Mouse (Mus musculus) left cerebral cortex, postnatal 36 days (tissue): ENCODE data around the gene Abcc4. TPM values are rescaled to one million over a fixed set of nuclear protein-coding genes. Genes with fewer than 3 reads are reported as not detected.
A peak's percentile ranks its signal among the peaks of the same experiment; 100 is the strongest.

Experiments used
- DNase-seq, 2 experiments: peaks; one replicate each; pipeline ENCODE4 v3.0.0; 2021 to 2022; ENCODE audit warnings: low spot score in 2 of 2, mixed read lengths in 1 of 2
- intact Hi-C: fragments of 180-260 bp; cut with DNase I; formaldehyde crosslinking; loops from one replicate; pipeline ENCODE4 v1.15.1; 2025
- total RNA-seq, 2 experiments: library from RNA; stranded (reverse); gene quantifications; 2 replicates each; pipeline ENCODE4 v1.2.3; 2021

The Abcc4 gene
- total RNA-seq, 2 experiments from 2014 or later = 8.4 to 13.6 TPM

DNA sequence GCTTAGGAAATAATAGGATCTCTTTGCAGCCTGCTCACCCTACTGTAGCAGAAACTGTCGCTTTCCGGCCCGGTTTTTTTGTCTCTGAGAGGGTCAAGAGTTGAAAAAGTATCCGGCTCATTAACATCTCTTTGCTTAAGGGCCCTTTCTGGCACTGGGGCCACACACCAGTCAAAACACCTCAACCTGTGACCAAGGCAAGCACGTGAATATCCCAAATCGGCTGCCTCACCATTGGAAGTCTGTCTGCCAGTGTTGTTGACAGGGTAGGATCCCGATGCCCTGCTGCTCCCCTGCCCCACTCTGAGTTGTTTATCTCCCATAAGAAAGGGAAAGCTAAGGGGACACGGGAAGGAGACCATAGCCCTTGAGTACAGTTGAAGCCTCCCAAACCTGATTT is 7.8 kb upstream of the Abcc4 start:
- no peak for DNase-seq
- intact Hi-C loops = no loop called here

DNA sequence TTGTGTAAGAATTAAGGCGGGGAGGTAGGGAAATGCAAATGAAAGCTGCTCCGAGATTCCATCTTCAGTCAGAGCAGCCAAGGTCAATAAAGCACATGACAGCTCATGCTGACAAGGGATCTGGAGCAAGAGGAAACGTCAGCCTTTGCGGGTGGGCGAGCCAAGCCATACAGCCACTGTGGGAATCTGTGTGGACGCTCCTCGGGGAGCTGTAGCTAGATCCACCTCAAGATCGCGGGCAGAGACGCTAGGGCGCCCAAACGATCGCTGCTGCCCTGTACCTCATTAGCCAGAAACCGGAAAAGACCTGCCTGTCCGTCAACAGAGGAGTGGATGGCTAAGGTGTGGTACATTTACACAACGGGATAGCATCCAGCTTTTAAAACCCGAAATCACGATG is 7.4 kb upstream of the Abcc4 start:
- DNase-seq = no peak
- intact Hi-C loops = no loop called here

DNA sequence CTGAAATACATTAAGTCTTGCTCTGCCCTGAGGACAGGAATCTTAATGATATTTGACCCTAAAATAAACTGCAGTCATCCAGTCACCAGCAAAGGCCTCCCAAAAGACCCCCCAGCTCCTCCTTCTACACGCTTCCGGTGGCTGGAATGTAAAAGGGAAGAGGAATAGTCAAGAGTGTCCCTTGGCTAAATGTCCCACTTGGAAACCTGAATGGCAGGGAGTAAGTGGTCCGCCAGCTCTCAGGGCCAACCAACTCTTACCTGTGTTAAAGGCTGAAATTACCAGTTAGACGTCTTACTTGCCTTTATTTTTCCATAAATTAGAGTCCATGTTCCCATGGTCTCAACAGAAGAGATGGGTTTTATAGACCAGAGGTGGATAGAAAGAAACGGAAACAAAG is 6.9 kb upstream of the Abcc4 start:
- DNase-seq = no peak
- intact Hi-C loops = no loop called here

DNA sequence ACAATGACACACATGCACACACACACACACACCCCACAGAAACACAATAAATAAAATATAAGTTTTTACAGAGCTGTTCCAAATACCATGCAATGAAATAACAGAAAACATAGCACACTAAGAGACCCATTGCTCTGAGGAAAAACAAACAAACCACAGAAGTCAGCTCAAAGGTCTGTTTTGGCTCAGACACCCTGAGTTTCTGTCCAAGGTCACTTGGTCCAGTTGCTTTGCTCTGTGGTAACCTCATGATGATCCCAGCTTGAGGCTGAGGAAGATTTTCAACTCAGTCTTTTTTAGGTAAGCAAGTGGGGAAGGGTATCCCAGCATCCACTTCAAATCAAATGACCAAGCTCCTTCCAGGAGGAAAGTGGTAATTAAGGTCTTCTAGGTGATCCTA is 4.9 kb upstream of the Abcc4 start:
- DNase-seq = no peak
- intact Hi-C loops = no loop called here

DNA sequence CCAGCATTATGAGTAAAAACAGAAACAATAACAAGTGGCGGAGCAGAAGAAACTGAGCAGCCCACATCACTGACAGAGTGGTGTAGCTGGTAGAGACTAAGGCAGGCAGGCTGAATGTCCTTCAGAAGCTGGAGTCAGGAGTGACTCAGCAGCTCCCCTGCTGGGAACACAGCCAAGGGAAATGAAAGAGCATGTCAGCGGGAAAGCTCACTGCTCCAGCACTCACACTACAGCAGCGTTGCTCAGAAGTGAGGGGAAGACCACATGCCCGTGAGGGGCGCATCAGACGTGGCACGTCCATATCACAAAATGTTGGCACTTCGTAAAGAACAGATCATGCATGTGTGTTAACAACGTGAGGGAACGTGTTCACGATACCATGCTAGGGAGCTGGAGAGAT is 3.7 kb upstream of the Abcc4 start:
- intact Hi-C loops = loop anchor here (5.0 kb wide), 1 partner anchor 58 kb away; no protein-coding TSS in a partner anchor
- peak; percentile 84 to 88 for DNase-seq

DNA sequence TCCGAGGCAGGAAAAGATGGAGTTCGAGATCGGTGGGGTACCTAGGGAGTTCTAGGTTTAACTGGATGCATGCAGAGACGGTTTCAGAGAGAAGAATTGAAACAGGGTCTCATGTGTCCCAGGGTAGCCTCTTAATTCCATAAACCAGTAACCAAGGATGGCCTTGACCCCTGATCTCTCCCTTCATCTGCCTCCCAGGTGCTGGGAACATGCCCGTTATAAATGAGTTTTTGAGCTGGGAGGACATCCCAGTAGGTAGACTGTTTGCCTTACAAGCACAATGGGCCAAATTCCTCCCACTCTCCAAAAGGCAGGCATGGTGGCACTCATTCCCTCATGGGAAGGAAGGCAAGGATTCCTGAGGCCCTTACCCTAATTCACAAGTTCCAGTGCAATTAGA is 2.1 kb upstream of the Abcc4 start:
- DNase-seq = no peak
- intact Hi-C loops = loop anchor here (5.0 kb wide), 1 partner anchor 59 kb away; no protein-coding TSS in a partner anchor

DNA sequence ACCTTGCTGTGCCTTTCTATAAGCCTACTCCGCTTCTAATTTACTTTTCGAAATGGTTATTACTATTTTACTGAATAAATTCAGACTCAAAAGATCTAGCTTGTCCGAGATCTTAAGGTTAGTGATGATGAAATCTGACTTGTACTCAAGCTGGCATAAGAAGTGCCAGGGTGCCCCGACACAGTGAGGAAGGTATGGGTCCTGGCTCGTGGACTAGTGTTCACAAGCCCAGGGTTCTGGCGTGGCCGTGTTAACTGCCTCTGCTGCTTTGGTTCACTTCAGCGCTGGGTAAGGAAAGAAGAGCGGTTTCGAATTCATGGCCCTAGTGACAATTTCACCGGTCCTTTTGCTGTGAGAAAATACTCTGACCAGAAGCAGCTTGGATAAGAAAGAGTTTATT is 943 bp upstream of the Abcc4 start:
- DNase-seq = no peak
- intact Hi-C loops = loop anchor here (5.0 kb wide), 1 partner anchor 60 kb away; no protein-coding TSS in a partner anchor

DNA sequence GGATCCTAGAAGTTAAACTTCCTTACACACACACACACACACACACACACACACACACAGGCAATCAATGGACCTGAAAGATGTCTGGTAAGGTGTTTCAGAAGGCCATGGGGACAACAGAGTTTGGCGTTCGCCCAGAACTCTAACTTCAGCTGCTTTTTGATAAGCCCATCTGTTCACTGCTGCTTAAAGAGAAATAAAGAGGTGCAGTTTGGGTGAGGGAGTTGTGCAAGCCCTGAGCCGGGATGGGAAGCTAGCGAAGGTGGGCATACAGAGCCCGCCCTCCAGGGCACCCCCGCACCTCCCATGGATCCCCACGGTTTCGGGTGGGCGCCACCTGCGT is 583 bp downstream of the Abcc4 start:
- intact Hi-C loops = loop anchor here (5.0 kb wide), 1 partner anchor 62 kb away; no protein-coding TSS in a partner anchor
- no peak for DNase-seq

DNA sequence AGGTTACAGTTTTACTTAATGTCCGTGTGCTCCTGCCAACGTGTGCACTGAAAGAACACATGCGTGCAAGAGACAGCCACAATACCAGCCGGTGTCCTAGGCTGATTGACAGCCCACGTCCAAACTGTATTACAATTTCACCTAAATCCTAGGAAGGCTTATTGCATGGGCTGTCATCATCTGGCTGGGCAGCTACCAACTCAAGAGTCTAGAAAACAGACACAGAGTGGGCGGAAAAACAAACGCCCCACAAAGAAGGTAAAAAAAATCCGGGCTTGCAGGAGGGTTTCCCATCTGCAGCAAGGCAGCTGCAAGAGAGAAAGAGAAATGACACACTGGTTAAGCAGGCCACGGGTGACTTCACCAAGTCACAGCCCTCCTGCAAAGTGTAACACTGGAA is 2.7 kb downstream of the Abcc4 start:
- DNase-seq = no peak
- intact Hi-C loops = no loop called here

DNA sequence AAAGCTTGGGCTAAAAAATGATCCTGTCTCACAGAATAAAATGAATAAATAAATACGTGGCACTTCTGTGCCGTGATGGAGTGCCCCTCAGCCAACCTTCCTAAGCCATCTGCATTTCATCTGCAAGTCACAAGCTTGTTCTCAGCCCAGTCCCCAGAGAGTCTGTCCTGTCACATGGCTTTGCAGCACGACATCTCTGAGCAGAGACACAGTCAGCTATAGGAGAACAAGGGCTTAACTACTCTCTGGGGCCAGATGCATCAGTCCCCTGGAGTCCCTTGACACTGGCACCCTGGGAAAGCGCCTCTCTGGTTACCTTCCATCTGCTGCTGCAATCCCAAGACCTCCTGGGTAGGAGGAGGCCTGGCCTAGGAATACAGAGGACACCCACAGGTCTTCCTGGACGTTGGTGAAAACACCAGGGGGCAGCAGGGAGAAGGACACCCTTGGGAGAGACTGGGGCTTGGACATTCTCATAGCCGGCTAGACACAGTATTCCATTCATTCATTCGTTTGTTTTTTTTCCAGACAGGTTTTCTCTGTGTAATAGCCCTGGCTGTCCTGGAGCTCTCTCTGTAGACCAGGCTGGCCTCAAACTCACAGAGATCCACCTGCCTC is 3.9 kb downstream of the Abcc4 start:
- no peak for DNase-seq
- intact Hi-C loops = no loop called here

DNA sequence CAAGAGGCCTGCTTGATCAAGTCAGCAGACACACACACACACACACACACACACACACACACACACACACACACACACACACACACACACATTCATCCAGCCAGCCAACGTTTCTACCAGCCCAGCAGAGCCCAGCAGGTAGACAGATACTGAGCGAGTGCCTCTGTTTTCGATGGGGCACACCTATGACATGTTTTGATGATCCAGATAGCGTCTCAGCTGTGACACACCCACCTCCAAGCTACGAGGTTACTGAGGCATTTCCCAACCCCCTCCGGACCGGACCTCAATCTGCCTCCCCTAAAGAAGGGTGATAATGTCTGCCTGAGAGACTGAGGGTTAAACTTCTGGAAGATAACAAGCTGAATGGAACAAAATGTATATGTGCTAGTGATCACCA is 5.4 kb downstream of the Abcc4 start:
- intact Hi-C loops = no loop called here
- no peak for DNase-seq

DNA sequence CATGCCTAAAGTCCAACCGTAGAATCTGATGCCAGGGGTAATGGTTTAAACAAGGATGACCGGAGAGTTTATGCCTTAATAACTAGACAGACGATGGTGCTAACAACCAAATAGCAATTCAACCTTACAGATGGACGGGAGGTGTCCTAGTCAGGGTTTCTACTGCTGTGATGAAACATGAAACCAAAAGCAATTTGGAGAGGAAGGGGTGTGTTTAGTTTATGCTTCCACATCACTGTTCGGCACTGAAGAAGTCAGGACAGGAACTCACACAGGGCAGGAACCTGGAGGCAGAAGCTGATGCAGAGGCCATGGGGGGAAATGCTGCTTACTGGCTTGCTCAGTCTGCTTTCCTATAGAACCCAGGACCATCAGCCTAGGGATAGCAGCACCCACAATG is 6.1 kb downstream of the Abcc4 start:
- DNase-seq = no peak
- intact Hi-C loops = no loop called here

DNA sequence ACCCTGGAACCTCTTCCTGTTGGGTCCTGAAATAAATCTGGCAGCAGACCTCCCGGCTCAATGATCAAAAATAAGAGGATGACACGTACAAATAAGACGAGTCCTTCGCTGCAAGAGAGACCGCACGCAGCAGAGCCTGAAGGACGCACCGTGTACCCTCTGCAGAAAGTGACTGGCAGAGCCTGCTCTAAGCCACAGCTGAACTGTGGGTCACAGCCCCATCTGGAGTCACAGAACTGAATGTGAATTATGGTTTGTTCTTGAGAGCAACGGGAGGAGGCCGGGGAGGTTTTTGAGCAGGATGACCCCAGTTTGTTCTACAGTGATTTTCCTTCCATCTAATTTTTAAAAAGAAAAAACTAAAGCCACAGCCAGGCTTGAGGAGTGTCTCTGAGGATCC is 6.5 kb downstream of the Abcc4 start:
- DNase-seq = no peak
- intact Hi-C loops = no loop called here

DNA sequence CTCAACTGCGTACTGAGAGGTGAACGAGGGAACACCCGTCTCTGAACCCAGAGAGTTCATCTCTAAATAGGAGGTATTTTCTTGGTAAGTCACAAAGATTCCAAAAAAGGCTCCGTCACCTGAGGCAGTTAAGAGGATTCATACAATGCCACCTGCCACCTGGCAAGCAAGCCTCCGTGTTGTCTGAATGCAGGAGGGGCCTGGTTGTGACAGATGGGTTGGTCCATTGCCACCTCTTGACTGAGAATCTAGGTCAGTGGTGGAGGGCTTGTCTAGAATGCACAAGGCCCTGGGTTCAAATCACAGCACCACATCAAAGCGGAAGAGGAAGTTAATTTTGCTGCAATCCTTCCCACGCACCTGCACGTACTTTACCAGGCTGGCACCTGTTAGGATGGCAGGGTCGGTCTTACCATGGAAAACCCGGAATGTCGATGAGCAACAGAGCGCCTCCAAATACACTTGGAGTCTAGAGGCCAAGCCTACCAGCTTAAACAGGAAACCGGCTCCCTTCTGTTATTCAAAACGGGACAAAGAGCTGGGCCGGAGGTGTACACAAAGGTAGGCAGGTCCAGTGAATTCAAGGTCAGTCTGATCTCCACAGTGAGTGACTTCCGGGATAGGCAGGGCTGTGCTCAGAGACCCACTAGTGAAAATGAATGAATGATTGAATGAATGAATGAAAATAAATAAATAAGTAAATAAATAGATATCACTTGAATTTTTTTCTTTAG is 9.3 kb downstream of the Abcc4 start:
- intact Hi-C loops = no loop called here
- DNase-seq = no peak

DNA sequence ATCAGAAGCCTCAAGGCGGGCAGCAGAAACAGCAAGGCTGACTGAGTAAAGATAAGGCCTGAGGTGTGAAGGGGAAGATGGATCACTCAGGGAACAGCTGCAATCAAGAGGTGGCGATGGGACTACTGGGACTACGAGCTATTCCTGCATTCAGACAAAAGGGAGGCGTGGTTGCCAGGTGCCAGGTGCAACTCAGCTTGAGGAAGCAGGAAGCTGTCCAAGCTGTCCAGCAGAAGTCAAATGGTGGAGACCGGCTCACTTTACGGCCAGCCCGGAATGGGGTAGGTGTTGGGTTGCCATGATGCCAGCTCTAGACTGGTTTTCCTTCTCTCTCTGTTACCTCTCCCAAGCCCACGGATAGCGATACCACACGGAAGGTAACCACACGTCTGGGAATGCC is 10.2 kb downstream of the Abcc4 start:
- intact Hi-C loops = no loop called here
- no peak for DNase-seq

DNA sequence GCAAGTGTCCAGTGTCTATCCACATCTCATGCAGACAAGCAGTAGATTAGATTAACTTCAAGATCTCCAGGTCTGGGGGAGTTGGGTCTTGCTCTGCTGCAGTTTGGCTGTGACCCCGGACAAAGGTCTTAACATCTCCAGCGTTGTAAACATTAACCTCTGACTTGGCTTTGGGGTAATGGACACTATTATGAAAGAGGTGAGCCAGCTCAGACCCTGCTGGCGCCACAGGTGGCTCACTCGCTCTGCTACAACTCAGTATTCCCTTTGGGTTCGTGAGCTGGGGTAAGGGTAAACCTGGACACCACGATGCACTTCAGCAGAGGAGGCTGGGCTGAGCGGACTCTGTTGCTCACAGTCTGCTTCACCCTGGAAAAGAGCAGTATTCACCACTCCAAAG is 11.7 kb downstream of the Abcc4 start:
- intact Hi-C loops = no loop called here
- DNase-seq = no peak

DNA sequence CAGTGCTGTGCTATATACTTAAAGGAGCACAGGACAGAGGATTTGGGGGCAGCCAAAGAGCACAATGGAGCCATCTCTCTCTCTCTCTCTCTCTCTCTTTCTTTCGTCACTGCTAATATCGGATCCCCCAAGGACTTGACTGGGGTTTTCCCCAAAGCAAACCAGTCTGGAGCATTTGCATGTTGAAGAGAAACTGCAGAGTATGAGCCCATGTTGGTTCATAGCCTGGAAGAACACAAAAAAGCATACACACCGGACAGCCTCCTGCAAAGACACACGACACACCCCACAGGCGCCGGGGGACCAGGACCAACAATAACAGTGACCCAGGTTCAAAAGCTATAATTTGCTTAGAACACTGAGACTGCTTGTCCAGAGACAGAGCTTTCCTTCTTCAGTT is 14.1 kb downstream of the Abcc4 start:
- DNase-seq = no peak
- intact Hi-C loops = no loop called here

DNA sequence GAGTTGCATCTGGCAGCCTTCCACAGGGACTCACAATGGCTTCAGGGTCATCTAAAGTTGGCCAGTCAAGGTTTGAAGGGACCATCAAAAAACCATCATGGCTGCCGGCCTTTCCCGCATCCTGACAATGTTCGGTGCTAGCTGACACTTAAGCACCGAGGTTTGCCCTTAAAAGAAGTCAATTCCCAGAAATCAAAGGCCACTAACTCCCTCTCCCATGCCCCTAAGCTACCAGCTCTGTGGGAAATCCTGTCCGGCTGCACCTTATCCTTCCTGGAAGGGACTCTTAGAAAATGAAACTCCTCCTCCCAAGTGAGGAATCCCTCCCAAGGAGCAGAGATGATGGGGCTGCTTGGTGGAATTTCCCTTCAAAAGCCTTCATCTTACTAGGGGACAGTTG is 14.6 kb downstream of the Abcc4 start:
- intact Hi-C loops = no loop called here
- DNase-seq = no peak

DNA sequence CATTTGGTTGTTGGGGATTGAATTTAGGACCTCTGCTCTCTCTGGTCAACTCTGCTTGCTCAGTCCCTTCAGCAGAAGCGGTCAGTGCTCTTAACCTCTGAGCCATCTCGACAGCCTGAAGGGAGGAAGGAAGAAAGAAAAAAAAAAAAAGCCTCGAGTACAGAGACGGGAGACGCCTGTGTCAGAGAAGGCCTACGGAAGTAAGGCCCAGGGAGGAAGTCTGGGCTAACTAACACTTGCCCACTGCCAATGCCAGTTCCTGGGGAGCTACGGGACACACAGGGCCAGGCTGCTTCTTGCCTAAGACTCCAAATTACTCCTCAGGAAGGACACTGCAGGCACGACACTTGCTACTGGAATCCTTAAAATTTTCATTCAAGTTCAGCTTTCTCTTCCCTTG is 15.1 kb downstream of the Abcc4 start:
- intact Hi-C loops = no loop called here
- no peak for DNase-seq

DNA sequence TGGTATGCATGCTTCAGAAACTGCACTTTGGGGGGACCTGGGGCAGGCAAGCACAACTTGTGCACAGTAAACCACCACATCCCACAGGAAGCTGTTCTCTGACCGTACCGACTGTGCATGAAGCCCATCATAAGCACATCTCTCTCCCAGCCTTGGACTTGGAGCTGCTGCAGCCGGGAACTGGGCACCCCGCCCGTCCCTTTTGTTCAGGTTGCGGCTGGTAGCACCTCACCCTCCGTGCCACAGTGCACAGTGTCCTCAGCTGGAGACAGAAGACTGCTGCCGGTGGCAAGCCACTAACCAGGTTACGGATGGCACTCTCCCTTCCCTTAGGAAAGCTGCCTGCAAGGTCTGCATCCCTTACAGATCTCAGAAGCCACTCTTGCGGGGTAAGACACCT is 15.7 kb downstream of the Abcc4 start:
- intact Hi-C loops = no loop called here
- no peak for DNase-seq

DNA sequence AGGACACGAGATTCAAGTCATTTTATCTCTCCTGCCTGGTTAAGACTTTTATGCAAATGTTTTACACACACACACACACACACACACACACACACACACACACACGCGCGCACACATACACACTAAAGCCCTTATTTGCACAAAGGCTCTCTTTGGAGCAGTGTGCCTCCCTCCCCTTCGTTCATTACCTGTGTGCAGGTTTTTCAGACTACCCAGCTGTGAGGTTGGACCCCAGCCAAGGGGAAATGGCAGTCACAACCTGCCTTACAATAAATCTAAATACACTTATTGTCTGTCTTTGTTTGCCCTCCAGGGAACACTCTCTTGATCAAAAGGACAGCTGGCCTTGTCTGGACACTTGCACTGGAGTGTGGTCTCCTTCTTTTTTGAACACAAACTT is 17.4 kb downstream of the Abcc4 start:
- intact Hi-C loops = no loop called here
- no peak for DNase-seq

DNA sequence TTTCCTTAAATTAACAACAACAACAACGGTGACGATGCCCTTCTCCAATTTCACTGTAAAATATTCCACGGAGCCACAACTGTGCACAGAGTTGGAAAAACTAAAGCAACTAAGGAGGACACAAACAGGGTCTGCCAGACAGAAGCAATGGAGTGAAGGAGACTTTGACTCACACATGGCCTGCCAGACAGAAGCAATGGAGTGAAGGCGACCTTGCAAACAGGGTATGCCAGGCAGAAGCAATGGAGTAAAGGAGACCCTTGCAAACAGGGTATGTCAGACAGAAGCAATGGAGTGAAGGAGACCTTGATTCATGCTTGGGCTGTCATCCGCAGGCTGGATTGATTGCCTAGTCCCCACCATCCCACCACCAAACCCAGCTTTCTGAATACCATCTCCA is 19.2 kb downstream of the Abcc4 start:
- no peak for DNase-seq
- intact Hi-C loops = no loop called here
